Mouse (Mus musculus) thymus, adult 2 months (tissue): ENCODE measurements around the gene Cyp2t4.

Experiments used
- CTCF ChIP-seq: fragments of 200-500 bp; IDR thresholded peaks from 2 replicates; pipeline ENCODE4 v1.5.1; 2012; ENCODE audit warnings: mild to moderate bottlenecking, control low read depth, low read length, moderate library complexity, borderline replicate concordance; ENCODE audit not compliant: control insufficient read depth, poor library complexity, insufficient read depth; ENCODE audit errors: extremely low read depth
- POLR2A ChIP-seq: fragments of 200-500 bp; IDR thresholded peaks from 2 replicates; pipeline ENCODE4 v1.6.1; 2012; ENCODE audit warnings: mild to moderate bottlenecking, low read length, control low read depth, moderate library complexity; ENCODE audit not compliant: control insufficient read depth, poor library complexity, insufficient read depth; ENCODE audit errors: extremely low read depth

DNA sequence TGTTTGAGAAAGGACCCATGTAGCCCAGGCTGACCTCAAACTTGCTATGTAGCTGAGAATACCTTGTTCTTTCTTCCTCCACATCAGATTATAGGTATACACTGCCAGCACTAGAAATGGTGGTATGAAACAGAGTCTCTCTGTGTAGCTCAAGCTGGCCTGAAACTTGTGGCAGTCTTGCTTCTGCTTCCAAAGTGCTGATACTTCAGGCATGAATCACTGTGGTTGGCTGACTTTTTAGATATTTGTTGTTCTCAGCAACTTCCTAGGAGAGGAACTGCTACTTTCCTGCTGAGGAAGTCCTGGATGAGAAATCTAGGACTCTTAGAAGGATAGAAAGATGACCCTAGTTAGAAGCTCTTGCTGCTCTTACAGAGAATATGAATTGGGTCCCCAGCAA is 44.8 kb downstream of the Cyp2t4 start:
- TF ChIP-seq POLR2A (no peak), CTCF (no peak)
